Mouse (Mus musculus) thymus, adult 2 months (tissue): ENCODE data around the gene Kmt2e. TPM values are rescaled to one million over a fixed set of nuclear protein-coding genes. Genes with fewer than 3 reads are reported as not detected.

Experiments used
- DNase-seq: peaks from one replicate; pipeline ENCODE4 v3.0.0; 2021
- H3K27ac ChIP-seq: fragments of 200-500 bp; 2 replicates; pipeline ENCODE4 v1.5.1; 2012; ENCODE audit warnings: low read length, control low read depth; ENCODE audit not compliant: control insufficient read depth, insufficient read depth
- H3K27me3 ChIP-seq: fragments of 200-500 bp; 2 replicates; pipeline ENCODE4 v1.6.1; 2012; ENCODE audit warnings: mild to moderate bottlenecking, low read length, moderate library complexity, mixed read lengths; ENCODE audit not compliant: control insufficient read depth, insufficient read depth
- H3K36me3 ChIP-seq: fragments of 200-500 bp; 2 replicates; pipeline ENCODE4 v1.6.1; 2012; ENCODE audit warnings: mild to moderate bottlenecking, low read length, moderate library complexity; ENCODE audit not compliant: control insufficient read depth, insufficient read depth
- H3K4me1 ChIP-seq: fragments of 200-500 bp; replicated peaks from 2 replicates; pipeline ENCODE4 v1.6.1; 2012; ENCODE audit warnings: low read length; ENCODE audit not compliant: control insufficient read depth, insufficient read depth
- H3K4me3 ChIP-seq: fragments of 200-500 bp; 2 replicates; pipeline ENCODE4 v1.5.1; 2012; ENCODE audit warnings: mild to moderate bottlenecking, low read length, control low read depth, moderate library complexity; ENCODE audit not compliant: control insufficient read depth, insufficient read depth
- CTCF ChIP-seq: fragments of 200-500 bp; IDR thresholded peaks from 2 replicates; pipeline ENCODE4 v1.5.1; 2012; ENCODE audit warnings: mild to moderate bottlenecking, control low read depth, low read length, moderate library complexity, borderline replicate concordance; ENCODE audit not compliant: control insufficient read depth, poor library complexity, insufficient read depth; ENCODE audit errors: extremely low read depth
- POLR2A ChIP-seq: fragments of 200-500 bp; IDR thresholded peaks from 2 replicates; pipeline ENCODE4 v1.6.1; 2012; ENCODE audit warnings: mild to moderate bottlenecking, low read length, control low read depth, moderate library complexity; ENCODE audit not compliant: control insufficient read depth, poor library complexity, insufficient read depth; ENCODE audit errors: extremely low read depth
- WGBS: fragments of 180-500 bp; shearing (Covaris S2); methylation state at CpG from one replicate; pipeline ENCODE4 v1.1.7; 2018; 5-methylcytosine and 5-hydroxymethylcytosine counted together
- polyA plus RNA-seq: library from polyadenylated mRNA; depleted of rRNA; stranded (reverse); fragments of >200 nt; gene quantifications from 2 replicates; pipeline ENCODE4 v1.2.3, GENCODE M21; 2012

The Kmt2e gene
- polyA plus RNA-seq, 1 experiment: 37.0 TPM

GRCm38 (mm10) chr5:23389601-23390305 lies 44.5 kb upstream of the Kmt2e start:
- no peak overlapping the region for H3K4me3 ChIP-seq
- no peak for TF ChIP-seq POLR2A
- TF ChIP-seq CTCF: no peak
- no peaks in the 10 kb centered on the region for H3K36me3 ChIP-seq
- no peak for DNase-seq
- H3K4me1 ChIP-seq: peaks cover 10% of the 10 kb centered on the region
- H3K27ac ChIP-seq: no peak overlapping the region
- H3K27me3 ChIP-seq: no peaks in the 10 kb centered on the region
- 97% methylated on average over 7 of the region's 7 CpGs for WGBS

- H3K27ac ChIP-seq: no peak overlapping the region
- no peaks in the 10 kb centered on the region for H3K27me3 ChIP-seq
- H3K36me3 ChIP-seq: no peaks in the 10 kb centered on the region
- no peak overlapping the region for H3K4me3 ChIP-seq
- peaks cover 5% of the 10 kb centered on the region for H3K4me1 ChIP-seq
- TF ChIP-seq CTCF: no peak
- TF ChIP-seq POLR2A: no peak
- 92% methylated on average over 7 of the region's 7 CpGs for WGBS
- DNase-seq: no peak
Observed at GRCm38 (mm10) chr5:23391714-23392113, 42.5 kb upstream of the Kmt2e start.

GRCm38 (mm10) chr5:23393870-23394269 lies 40.4 kb upstream of the Kmt2e start:
- no peak for DNase-seq
- Histone ChIP-seq H3K36me3 (no peaks in the 10 kb centered on the region), H3K4me3 (no peak overlapping the region), H3K4me1 (no peaks in the 10 kb centered on the region), H3K27ac (no peak overlapping the region), H3K27me3 (no peaks in the 10 kb centered on the region)
- 96% methylated on average over 5 of the region's 5 CpGs for WGBS
- no peak for TF ChIP-seq POLR2A
- no peak for TF ChIP-seq CTCF

- WGBS: 38% methylated on average over 3 of the region's 3 CpGs
- TF ChIP-seq CTCF: no peak
- TF ChIP-seq POLR2A: no peak
- Histone ChIP-seq H3K4me1 (no peaks in the 10 kb centered on the region), H3K27ac (no peak overlapping the region), H3K4me3 (no peak overlapping the region), H3K36me3 (no peaks in the 10 kb centered on the region), H3K27me3 (no peaks in the 10 kb centered on the region)
- no peak for DNase-seq
Observed at GRCm38 (mm10) chr5:23394366-23395145, 39.7 kb upstream of the Kmt2e start.

- DNase-seq: no peak
- Histone ChIP-seq H3K4me1 (no peaks in the 10 kb centered on the region), H3K27me3 (no peaks in the 10 kb centered on the region), H3K27ac (no peak overlapping the region), H3K36me3 (no peaks in the 10 kb centered on the region), H3K4me3 (no peak overlapping the region)
- WGBS: 82% methylated on average over 3 of the region's 3 CpGs
- TF ChIP-seq CTCF: no peak
- no peak for TF ChIP-seq POLR2A
Observed at GRCm38 (mm10) chr5:23395721-23396120, 38.5 kb upstream of the Kmt2e start.

- WGBS: 91% methylated on average over 3 of the region's 3 CpGs
- no peaks in the 10 kb centered on the region for H3K27me3 ChIP-seq
- no peaks in the 10 kb centered on the region for H3K4me1 ChIP-seq
- no peak for DNase-seq
- H3K27ac ChIP-seq: no peak overlapping the region
- TF ChIP-seq CTCF (no peak), POLR2A (no peak)
- no peak overlapping the region for H3K4me3 ChIP-seq
- H3K36me3 ChIP-seq: no peaks in the 10 kb centered on the region
Observed at GRCm38 (mm10) chr5:23396756-23397155, 37.5 kb upstream of the Kmt2e start.

GRCm38 (mm10) chr5:23400156-23400555 lies 34.1 kb upstream of the Kmt2e start:
- Histone ChIP-seq H3K4me1 (no peaks in the 10 kb centered on the region), H3K27ac (no peak overlapping the region), H3K4me3 (no peak overlapping the region), H3K27me3 (no peaks in the 10 kb centered on the region), H3K36me3 (no peaks in the 10 kb centered on the region)
- whole genome bisulfite sequencing: 94% methylated on average over 3 of the region's 3 CpGs
- no peak for DNase-seq
- TF ChIP-seq POLR2A (no peak), CTCF (no peak)
